Mouse (Mus musculus) CH12.LX (cell line): Measurements from ENCODE around the gene Tubgcp4.

ENCODE experiments used
- MEF2A ChIP-seq: IDR thresholded peaks from 2 replicates; pipeline ENCODE4 v1.6.1; 2014; ENCODE audit warnings: low read depth, mild to moderate bottlenecking, inconsistent platforms, low read length, improper control_type of control experiment, borderline replicate concordance
- ZMIZ1 ChIP-seq: IDR thresholded peaks from 2 replicates; pipeline ENCODE4 v1.6.1; 2012; ENCODE audit warnings: low read depth, mild to moderate bottlenecking, inconsistent platforms, low read length, improper control_type of control experiment

DNA sequence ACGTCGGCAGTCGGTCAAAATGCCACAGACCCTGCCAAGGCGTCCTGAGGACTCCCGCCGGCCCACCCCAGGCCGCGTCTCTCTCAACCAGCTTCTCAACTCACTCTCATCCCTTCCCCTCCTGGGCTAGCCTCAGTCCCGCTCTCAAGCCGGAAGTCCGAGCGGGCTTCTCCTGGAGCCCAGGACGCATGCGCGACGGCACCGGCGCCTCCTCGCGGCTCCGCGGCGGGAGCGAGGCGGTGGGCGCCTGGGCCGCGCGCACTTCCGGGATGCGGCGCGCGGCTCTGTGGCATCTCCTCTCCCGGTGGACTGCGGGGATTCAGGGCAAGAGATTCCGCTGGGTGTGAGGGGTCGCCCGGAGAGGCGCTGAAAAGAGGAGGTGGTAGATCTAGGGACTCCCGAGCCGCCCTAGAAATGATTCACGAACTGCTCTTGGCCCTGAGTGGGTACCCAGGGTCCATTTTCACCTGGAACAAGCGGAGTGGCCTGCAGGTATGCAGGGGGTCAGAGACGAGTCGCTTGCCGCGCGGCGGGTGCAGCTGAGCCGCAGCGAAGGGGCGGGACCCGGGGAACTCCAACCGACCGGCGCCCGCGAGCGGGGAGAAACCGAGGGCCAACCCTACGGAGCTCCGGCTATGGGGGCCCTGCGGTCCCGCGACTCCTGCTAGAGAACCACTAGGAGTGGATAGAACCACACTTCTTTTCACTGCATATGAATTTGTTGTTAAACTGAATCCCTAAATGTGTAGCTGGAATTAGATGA is 707 bp downstream of the Tubgcp4 start, which contains the start of gene Zscan29:
- TF ChIP-seq MEF2A (0 out of 2 replicates have a peak, but pooled peaks have one; percentile 28), ZMIZ1 (peak; percentile 75; the same call in 1 of the 2 replicates)
